Mouse (Mus musculus) Patski (cell line): ENCODE results near the gene Glt28d2. TPM values are rescaled to one million over a fixed set of nuclear protein-coding genes. Genes with fewer than 3 reads are reported as not detected.
A peak's percentile ranks its signal among the peaks of the same experiment; 100 is the strongest.

ENCODE experiments used
- ATAC-seq: fragments of 100-300 bp; one replicate; pipeline ENCODE4 v1.8.0; 2021
- CTCF ChIA-PET: fragments of 350-600 bp; sonication (Branson Sonifier 250); formaldehyde crosslinking; loops from one replicate; lab custom pipeline; 2022; ENCODE audit warnings: inconsistent platforms; lab: Charles Lee
- POLR2A ChIA-PET: fragments of 350-600 bp; sonication (Branson Sonifier 250); formaldehyde crosslinking; loops from one replicate; lab custom pipeline; 2022; ENCODE audit warnings: antibody characterized with exemption, inconsistent platforms; lab: Charles Lee
- DNase-seq: peaks from one replicate; pipeline ENCODE4 v3.0.0-alpha.2; 2011; ENCODE audit warnings: low read depth, low spot score
- H3K27me3 ChIP-seq: fragments of 371-371 bp; one replicate; pipeline ENCODE4 v1.5.1; 2021
- CTCF ChIP-seq: fragments of 100-300 bp; IDR thresholded peaks from one replicate; pipeline ENCODE4 v1.5.1; 2021
- in situ Hi-C: fragments of 300-500 bp; cut with MboI; formaldehyde crosslinking; loops from 3 replicates; pipeline ENCODE4 v1.11.1; 2018; ENCODE audit warnings: low pct_unique_long_range_greater_than_20kb, mixed read lengths
- polyA plus RNA-seq: library from polyadenylated mRNA; unstranded; gene quantifications from one replicate; pipeline ENCODE4 v1.2.3, GENCODE M21; 2021

The Glt28d2 gene
- polyA plus RNA-seq, 1 experiment from 2014 or later = 3.6 TPM

GRCm38 (mm10) chr3:85885906-85886305, 1.4 kb downstream of the Glt28d2 start:
- ATAC-seq (no peak), DNase-seq (no peak)
- no peaks in the 10 kb centered on the region for H3K27me3 ChIP-seq
- in situ Hi-C loops = no loop called here
- TF ChIP-seq CTCF = no peak
- ChIA-PET POLR2A (interaction anchor here (1.1 to 1.2 kb wide), 3 partner anchors 9 to 182 kb away, joined by 3 to 4 read pairs (median 3); no protein-coding TSS in a partner anchor), CTCF (interaction anchor here (1.1 to 1.8 kb wide), 7 partner anchors 23 to 178 kb away, joined by 3 to 8 read pairs (median 3); no protein-coding TSS in a partner anchor)

- ChIA-PET POLR2A (no interaction called here), CTCF (interaction anchor here (0.6 to 1.5 kb wide), 4 partner anchors 11 to 911 kb away, joined by 3 to 4 read pairs (median 3); no protein-coding TSS in a partner anchor)
- in situ Hi-C loops = no loop called here
- no peaks in the 10 kb centered on the region for H3K27me3 ChIP-seq
- ATAC-seq = peak; percentile 90
- no peak for TF ChIP-seq CTCF
- peak; percentile 66 for DNase-seq
These were observed 6.6 kb downstream of the Glt28d2 start for GRCm38 (mm10) chr3:85880687-85881086.

GRCm38 (mm10) chr3:85880068-85880467, 7.2 kb downstream of the Glt28d2 start:
- CTCF ChIA-PET = interaction anchor here (1.3 to 1.5 kb wide), 3 partner anchors 18 to 44 kb away, joined by 3 to 4 read pairs (median 3); no protein-coding TSS in a partner anchor
- POLR2A ChIA-PET = no interaction called here
- no peak for TF ChIP-seq CTCF
- no peak for ATAC-seq
- in situ Hi-C loops = no loop called here
- H3K27me3 ChIP-seq = no peaks in the 10 kb centered on the region
- no peak for DNase-seq

- no peak for ATAC-seq
- no peak for DNase-seq
- in situ Hi-C loops = no loop called here
- ChIA-PET CTCF (interaction anchor here (0.9 to 1.5 kb wide), 2 partner anchors 23 to 42 kb away, joined by 3 read pairs; no protein-coding TSS in a partner anchor), POLR2A (no interaction called here)
- no peak for TF ChIP-seq CTCF
- H3K27me3 ChIP-seq = no peaks in the 10 kb centered on the region
These were observed 8.4 kb downstream of the Glt28d2 start for GRCm38 (mm10) chr3:85878911-85879310.

- no peaks in the 10 kb centered on the region for H3K27me3 ChIP-seq
- no peak for ATAC-seq
- no peak for DNase-seq
- in situ Hi-C loops = no loop called here
- CTCF ChIA-PET = no interaction called here
- POLR2A ChIA-PET = no interaction called here
- no peak for TF ChIP-seq CTCF
These were observed 23.3 kb downstream of the Glt28d2 start for GRCm38 (mm10) chr3:85863996-85864395.

- POLR2A ChIA-PET = no interaction called here
- DNase-seq = no peak
- ATAC-seq = no peak
- TF ChIP-seq CTCF = no peak
- H3K27me3 ChIP-seq = no peaks in the 10 kb centered on the region
- CTCF ChIA-PET = interaction anchor here (0.8 to 1.5 kb wide), 4 partner anchors 16 to 187 kb away, joined by 3 to 5 read pairs (median 4); no protein-coding TSS in a partner anchor
- in situ Hi-C loops = no loop called here
These were observed 24.4 kb downstream of the Glt28d2 start for GRCm38 (mm10) chr3:85862886-85863285.

GRCm38 (mm10) chr3:85860996-85861395, 26.3 kb downstream of the Glt28d2 start:
- POLR2A ChIA-PET = no interaction called here
- ATAC-seq = no peak
- in situ Hi-C loops = no loop called here

GRCm38 (mm10) chr3:85859311-85859710, 28.0 kb downstream of the Glt28d2 start:
- no peak for DNase-seq
- TF ChIP-seq CTCF = no peak
- ChIA-PET CTCF (interaction anchor here (1.0 to 4.4 kb wide), 5 partner anchors 14 to 27 kb away, joined by 3 to 20 read pairs (median 3); partner anchors contain the start of genes Glt28d2 and Gm37240), POLR2A (no interaction called here)
- no peak for ATAC-seq
- no peaks in the 10 kb centered on the region for H3K27me3 ChIP-seq
- in situ Hi-C loops = no loop called here

More at GRCm38 (mm10) chr3:85860996-85861395, 26.3 kb downstream of the Glt28d2 start:
- no peaks in the 10 kb centered on the region for H3K27me3 ChIP-seq
- no peak for DNase-seq
- CTCF ChIA-PET = interaction anchor here (1.1 to 1.3 kb wide), 2 partner anchors 10 to 25 kb away, joined by 3 to 5 read pairs; no protein-coding TSS in a partner anchor
- TF ChIP-seq CTCF = no peak

GRCm38 (mm10) chr3:85858140-85859135, 28.9 kb downstream of the Glt28d2 start:
- ATAC-seq (no peak), DNase-seq (no peak)
- in situ Hi-C loops = no loop called here

GRCm38 (mm10) chr3:85857083-85857482, 30.2 kb downstream of the Glt28d2 start:
- TF ChIP-seq CTCF = no peak
- in situ Hi-C loops = no loop called here
- CTCF ChIA-PET = interaction anchor here (4.4 kb wide), 1 partner anchor 11 kb away, joined by 20 read pairs; no protein-coding TSS in a partner anchor
- DNase-seq (no peak), ATAC-seq (no peak)
- H3K27me3 ChIP-seq = no peaks in the 10 kb centered on the region
- POLR2A ChIA-PET = no interaction called here

More at GRCm38 (mm10) chr3:85858140-85859135, 28.9 kb downstream of the Glt28d2 start:
- H3K27me3 ChIP-seq = no peaks in the 10 kb centered on the region
- TF ChIP-seq CTCF = no peak
- POLR2A ChIA-PET = no interaction called here
- CTCF ChIA-PET = interaction anchor here (0.9 to 4.4 kb wide), 7 partner anchors 10 to 59 kb away, joined by 3 to 20 read pairs (median 3); partner anchors contain the start of genes Glt28d2 and Gm37240
